Mouse (Mus musculus): ENCODE results near the gene Smpx.

DNA sequence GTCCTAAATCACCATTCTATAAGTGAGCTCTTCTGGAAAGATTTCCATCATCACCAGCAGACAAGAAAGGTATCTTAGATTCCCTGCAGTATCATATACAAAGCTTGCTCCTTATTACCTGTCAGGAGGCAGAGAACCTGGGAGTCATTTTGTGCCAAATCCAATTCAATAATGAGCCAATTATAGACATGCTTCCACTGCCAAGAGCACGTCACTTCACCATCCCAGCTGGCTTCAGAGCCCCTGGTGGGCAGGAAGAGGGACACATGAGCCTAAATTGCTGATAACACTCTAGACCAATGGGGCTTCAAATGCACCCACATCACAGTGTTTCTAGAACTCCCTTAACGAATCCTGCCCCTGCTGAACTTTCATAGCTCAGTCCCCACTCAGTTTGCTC, 35.1 kb downstream of the Smpx start:
- TF ChIP-seq ZC3H11A (IDR thresholded peaks at IDR 0.05; ENCODE audit: low read depth, low read length): no peak
- no peak for TF ChIP-seq SIN3A (IDR thresholded peaks at IDR 0.05; ENCODE audit: low read length)
- no peak for TF ChIP-seq EP300 (IDR thresholded peaks at IDR 0.05; ENCODE audit: low read length)
- TF ChIP-seq RAD21 (IDR thresholded peaks at IDR 0.05; ENCODE audit: low read depth, low read length): no peak
- TF ChIP-seq POLR2A (IDR thresholded peaks at IDR 0.05; ENCODE audit: low read depth, low read length): no peak
- no peak for TF ChIP-seq HCFC1 (IDR thresholded peaks at IDR 0.05; ENCODE audit: low read depth, low read length)
- no peak for TF ChIP-seq GABPA (IDR thresholded peaks at IDR 0.05; ENCODE audit: insufficient replicate concordance, low read depth, low read length)
- no peak for TF ChIP-seq MXI1 (IDR thresholded peaks at IDR 0.05; ENCODE audit: low read depth, low read length)
- no peak for TF ChIP-seq USF1 (IDR thresholded peaks at IDR 0.05; ENCODE audit: low read depth, low read length)
- no peak for TF ChIP-seq CTCF (conservative IDR thresholded peaks at IDR 0.05 in 1 of 2, IDR thresholded peaks at IDR 0.05 in 1 of 2; ENCODE audit: low read depth in 2 of 2, low read length in 2 of 2)
- TF ChIP-seq PAX5 (IDR thresholded peaks at IDR 0.05; ENCODE audit: low read length): no peak

Data from CH12.LX (cell line).